Mouse (Mus musculus): ENCODE results near the gene Tuba1a. TPM values are rescaled to one million over a fixed set of nuclear protein-coding genes. Genes with fewer than 3 reads are reported as not detected.

The Tuba1a gene
- 66.0 TPM for polyA plus RNA-seq (2015; fragmentation: Illumina TruSeq; extraction: RNeasy Lipid Tissue Mini Kit (QIAGEN cat#74804); ENCODE audit: insufficient read depth, low read depth, low replicate concordance)

DNA sequence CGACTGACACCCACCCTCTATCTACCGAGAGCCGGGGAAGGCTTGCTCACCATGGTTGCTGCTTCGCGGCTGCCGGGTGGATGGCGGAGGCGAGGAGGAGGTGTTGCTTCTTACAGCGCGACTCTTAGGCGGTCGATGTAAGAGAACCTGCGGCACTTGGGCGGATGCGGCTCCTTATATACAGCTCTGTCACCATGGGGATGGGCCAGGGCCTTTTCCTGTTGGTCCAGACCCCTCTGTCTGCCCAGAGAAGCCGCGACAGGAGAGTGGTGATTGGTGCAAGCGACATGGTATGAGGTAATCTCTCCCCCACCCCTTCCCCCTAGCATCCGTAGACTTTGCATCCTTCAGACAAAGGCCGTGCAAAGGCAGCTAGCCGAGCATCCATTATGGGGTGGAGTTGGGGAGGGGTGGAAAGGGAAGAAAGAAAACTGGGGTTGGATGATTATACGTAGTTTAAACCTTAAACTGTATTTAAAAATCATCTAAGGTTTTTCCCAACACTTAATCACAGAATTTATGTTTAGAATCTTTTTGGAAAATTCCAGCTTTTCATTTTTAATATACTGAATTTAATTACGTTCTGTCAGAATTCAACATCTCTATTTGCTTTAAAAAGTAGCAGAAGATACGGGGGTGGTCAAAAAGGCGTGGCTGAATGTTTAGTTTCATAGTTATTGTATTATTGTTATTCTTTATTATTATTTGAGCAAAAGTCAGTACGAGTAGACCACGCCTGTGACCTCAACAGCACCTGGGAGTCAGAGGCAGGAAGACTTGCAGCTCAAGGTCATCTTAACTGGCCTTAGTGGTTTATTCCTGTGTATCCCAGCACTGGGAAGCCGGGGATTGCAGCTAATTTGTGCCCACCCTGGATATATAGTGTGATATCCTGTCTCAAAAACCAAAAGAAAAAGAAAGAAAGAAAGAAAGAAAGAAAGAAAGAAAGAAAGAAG lies at the start of gene Tuba1a, which contains the start of gene Gm49450:
Tuba1a (minus strand) TSS at position 303 of the 956 bp plus-strand sequence.
Gm49450 (minus strand) TSS at position 151 of the 956 bp plus-strand sequence.

DNA sequence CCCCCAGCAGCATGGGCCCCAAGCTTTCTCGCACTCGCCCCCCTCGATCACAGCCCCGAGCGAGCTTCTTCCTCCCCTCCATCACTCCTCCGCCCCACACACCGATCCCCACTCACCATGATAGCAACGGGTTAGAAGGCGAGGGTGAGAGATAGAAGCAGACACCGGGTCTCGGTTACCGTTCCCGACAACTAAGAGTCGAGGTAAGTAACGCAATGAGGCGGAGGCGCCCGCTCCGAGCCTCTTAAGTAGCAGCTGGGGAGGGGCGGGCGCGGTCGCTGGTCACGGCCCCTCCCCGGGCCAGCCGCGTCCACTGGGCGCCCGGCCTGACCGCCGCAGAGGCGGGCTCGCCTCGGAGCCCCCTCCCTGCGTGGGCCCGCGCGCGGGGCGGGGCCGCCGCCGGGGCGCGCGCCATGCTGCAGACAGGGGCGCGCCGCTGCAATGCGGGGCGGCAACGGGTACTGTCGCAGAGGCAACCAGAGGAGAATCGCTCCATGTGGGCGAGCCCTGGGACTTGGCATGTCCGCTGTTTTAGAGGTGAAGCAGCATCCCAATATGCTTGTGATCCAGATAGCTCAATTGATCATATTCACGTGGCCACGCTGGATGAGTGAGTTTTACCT lies 19.2 kb downstream of the Tuba1a start, which contains the start of gene Tuba1b:
Tuba1b (minus strand) TSS at position 349 of the 623 bp plus-strand sequence.

DNA sequence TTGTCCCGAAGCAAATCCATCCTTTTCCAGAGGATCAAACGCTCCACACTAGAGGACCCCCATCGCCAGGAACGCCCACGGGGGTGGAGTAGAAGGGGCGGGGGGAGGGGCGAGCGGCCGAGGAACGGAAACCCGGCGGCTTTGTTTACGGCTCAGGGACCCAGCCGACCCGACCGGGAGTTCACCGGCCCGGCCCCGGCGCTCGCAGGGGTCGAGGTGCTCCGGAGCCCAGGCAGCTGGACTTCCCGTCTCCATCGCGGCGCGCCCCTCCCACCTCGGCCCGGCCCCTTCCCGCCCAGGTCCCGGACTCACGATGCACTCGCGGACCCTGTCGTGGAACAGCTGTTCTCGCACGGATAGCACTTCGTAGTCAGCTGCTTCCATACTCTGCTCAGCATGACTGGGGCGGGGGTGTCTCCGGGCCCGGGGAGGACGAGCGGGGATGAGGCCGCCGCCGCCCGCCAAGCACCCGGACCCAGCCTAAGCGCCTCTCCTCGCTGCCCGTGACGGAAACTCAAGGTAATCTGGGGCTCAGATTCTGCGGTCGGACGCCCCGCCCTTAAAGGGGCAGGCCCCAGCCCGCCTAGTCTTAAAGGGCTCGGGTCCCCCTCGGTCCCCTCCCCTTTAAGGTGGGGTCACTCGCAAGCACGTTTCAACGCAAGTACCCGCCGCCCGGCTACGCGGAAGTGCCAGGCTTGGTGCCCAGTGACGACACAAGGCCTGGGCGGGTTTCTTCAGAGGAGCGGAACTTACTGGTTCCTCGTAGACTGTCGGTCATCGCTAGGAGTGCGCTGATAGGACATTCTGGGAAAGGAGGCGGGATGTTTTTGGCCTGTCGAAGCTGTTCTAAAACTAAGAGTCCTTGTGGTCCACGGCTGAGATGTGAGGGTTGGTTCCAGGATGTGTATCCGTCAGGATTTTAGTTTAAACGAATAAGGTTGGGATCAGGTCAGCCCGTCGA lies 35.7 kb downstream of the Tuba1a start, which contains the start of gene Lmbr1l:
Lmbr1l (minus strand) TSS at position 694 of the 961 bp plus-strand sequence.

Other genes with a start within 250 kb of the Tuba1a start
- gene Ccdc65, start 245.5 kb downstream of the Tuba1a start, polyA plus RNA-seq (2015; fragmentation: Illumina TruSeq; extraction: RNeasy Lipid Tissue Mini Kit (QIAGEN cat#74804); ENCODE audit: insufficient read depth, low read depth, low replicate concordance), result not detected
- gene Fkbp11, start 225.5 kb downstream of the Tuba1a start, polyA plus RNA-seq (2015; fragmentation: Illumina TruSeq; extraction: RNeasy Lipid Tissue Mini Kit (QIAGEN cat#74804); ENCODE audit: insufficient read depth, low read depth, low replicate concordance), result 174 TPM
- gene Arf3, start 190.5 kb downstream of the Tuba1a start, polyA plus RNA-seq (2015; fragmentation: Illumina TruSeq; extraction: RNeasy Lipid Tissue Mini Kit (QIAGEN cat#74804); ENCODE audit: insufficient read depth, low read depth, low replicate concordance), result 12.4 TPM
- 0.39 TPM for gene Wnt10b, start 175.6 kb downstream of the Tuba1a start, polyA plus RNA-seq (2015; fragmentation: Illumina TruSeq; extraction: RNeasy Lipid Tissue Mini Kit (QIAGEN cat#74804); ENCODE audit: insufficient read depth, low read depth, low replicate concordance)
- gene Wnt1, start 163.8 kb downstream of the Tuba1a start, polyA plus RNA-seq (2015; fragmentation: Illumina TruSeq; extraction: RNeasy Lipid Tissue Mini Kit (QIAGEN cat#74804); ENCODE audit: insufficient read depth, low read depth, low replicate concordance), result not detected
- not detected for gene Ddn, start 144.2 kb downstream of the Tuba1a start, polyA plus RNA-seq (2015; fragmentation: Illumina TruSeq; extraction: RNeasy Lipid Tissue Mini Kit (QIAGEN cat#74804); ENCODE audit: insufficient read depth, low read depth, low replicate concordance)
- 11.2 TPM for gene Prkag1, start 122.2 kb downstream of the Tuba1a start, polyA plus RNA-seq (2015; fragmentation: Illumina TruSeq; extraction: RNeasy Lipid Tissue Mini Kit (QIAGEN cat#74804); ENCODE audit: insufficient read depth, low read depth, low replicate concordance)
- 12.0 TPM for gene Kmt2d, start 82.5 kb downstream of the Tuba1a start, polyA plus RNA-seq (2015; fragmentation: Illumina TruSeq; extraction: RNeasy Lipid Tissue Mini Kit (QIAGEN cat#74804); ENCODE audit: insufficient read depth, low read depth, low replicate concordance)
- gene Rhebl1, start 59.2 kb downstream of the Tuba1a start, polyA plus RNA-seq (2015; fragmentation: Illumina TruSeq; extraction: RNeasy Lipid Tissue Mini Kit (QIAGEN cat#74804); ENCODE audit: insufficient read depth, low read depth, low replicate concordance), result 0.92 TPM
- gene Dhh, start 55.2 kb downstream of the Tuba1a start, polyA plus RNA-seq (2015; fragmentation: Illumina TruSeq; extraction: RNeasy Lipid Tissue Mini Kit (QIAGEN cat#74804); ENCODE audit: insufficient read depth, low read depth, low replicate concordance), result 0.87 TPM
- 9.3 TPM for gene Lmbr1l, start 35.5 kb downstream of the Tuba1a start, polyA plus RNA-seq (2015; fragmentation: Illumina TruSeq; extraction: RNeasy Lipid Tissue Mini Kit (QIAGEN cat#74804); ENCODE audit: insufficient read depth, low read depth, low replicate concordance)
- gene Tuba1b, start 19.1 kb downstream of the Tuba1a start, polyA plus RNA-seq (2015; fragmentation: Illumina TruSeq; extraction: RNeasy Lipid Tissue Mini Kit (QIAGEN cat#74804); ENCODE audit: insufficient read depth, low read depth, low replicate concordance), result 83.4 TPM
- not detected for gene Gm49450, start 152 bp downstream of the Tuba1a start, polyA plus RNA-seq (2015; fragmentation: Illumina TruSeq; extraction: RNeasy Lipid Tissue Mini Kit (QIAGEN cat#74804); ENCODE audit: insufficient read depth, low read depth, low replicate concordance)
- gene Tuba1c, start 76.2 kb upstream of the Tuba1a start, polyA plus RNA-seq (2015; fragmentation: Illumina TruSeq; extraction: RNeasy Lipid Tissue Mini Kit (QIAGEN cat#74804); ENCODE audit: insufficient read depth, low read depth, low replicate concordance), result 14.2 TPM
- 3.3 TPM for gene Prph, start 101.5 kb upstream of the Tuba1a start, polyA plus RNA-seq (2015; fragmentation: Illumina TruSeq; extraction: RNeasy Lipid Tissue Mini Kit (QIAGEN cat#74804); ENCODE audit: insufficient read depth, low read depth, low replicate concordance)
- 0.35 TPM for gene Troap, start 120.9 kb upstream of the Tuba1a start, polyA plus RNA-seq (2015; fragmentation: Illumina TruSeq; extraction: RNeasy Lipid Tissue Mini Kit (QIAGEN cat#74804); ENCODE audit: insufficient read depth, low read depth, low replicate concordance)
- gene C1ql4, start 134.1 kb upstream of the Tuba1a start, polyA plus RNA-seq (2015; fragmentation: Illumina TruSeq; extraction: RNeasy Lipid Tissue Mini Kit (QIAGEN cat#74804); ENCODE audit: insufficient read depth, low read depth, low replicate concordance), result not detected
- 0.72 TPM for gene Dnajc22, start 139.5 kb upstream of the Tuba1a start, polyA plus RNA-seq (2015; fragmentation: Illumina TruSeq; extraction: RNeasy Lipid Tissue Mini Kit (QIAGEN cat#74804); ENCODE audit: insufficient read depth, low read depth, low replicate concordance)
- gene Spats2, start 172.2 kb upstream of the Tuba1a start, polyA plus RNA-seq (2015; fragmentation: Illumina TruSeq; extraction: RNeasy Lipid Tissue Mini Kit (QIAGEN cat#74804); ENCODE audit: insufficient read depth, low read depth, low replicate concordance), result 1.5 TPM

Measured in pancreas, adult 10 weeks (tissue).